Mouse (Mus musculus): ENCODE data around the gene Mc1r. TPM values are rescaled to one million over a fixed set of nuclear protein-coding genes. Genes with fewer than 3 reads are reported as not detected.

Mc1r gene
- total and polyA plus RNA-seq, 3 experiments: 0.04 TPM; not detected in 2

DNA sequence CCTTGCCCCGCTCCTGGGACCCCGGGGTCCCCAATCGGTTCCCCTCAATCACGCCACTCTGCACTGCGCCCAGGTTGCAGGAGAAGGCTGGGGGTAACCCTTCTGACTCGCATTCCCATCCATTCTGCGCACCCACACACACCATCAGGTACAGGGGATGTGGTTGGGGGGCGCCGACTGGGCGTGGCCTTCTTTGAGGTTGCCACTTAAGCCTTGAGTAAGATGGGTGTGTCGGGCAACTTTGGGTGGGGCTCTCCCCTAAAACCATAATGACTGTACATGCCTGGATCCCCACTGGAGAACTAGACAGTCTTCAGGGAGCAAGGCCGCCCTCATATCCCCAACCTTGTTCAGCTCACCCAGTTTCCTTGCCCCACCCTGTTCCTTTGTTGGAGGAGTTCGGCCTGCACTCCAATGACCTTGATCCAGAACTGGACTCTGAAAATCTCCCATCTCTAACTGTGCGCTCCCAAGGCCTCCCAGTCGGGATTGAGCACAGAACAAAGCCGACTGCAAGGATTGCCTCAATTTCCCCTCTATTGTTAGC is 4.9 kb downstream of the Mc1r start:
- no peaks in the 10 kb centered on the region for H3K9me3 ChIP-seq (replicated peaks; ENCODE audit: low read length)
- H3K27ac ChIP-seq (ENCODE audit: insufficient read depth, low read depth): no peak overlapping the region
- peak overlapping the region in 2 of 3 experiments; percentile 36 to 55 for H3K4me3 ChIP-seq (replicated peaks in 1 of 3; ENCODE audit: low read depth in 2 of 3, low read length in 2 of 3, poor library complexity in 1 of 3)
- TF ChIP-seq CHD1 (IDR thresholded peaks at IDR 0.05; ENCODE audit: low read depth, low read length) (no peak), UBTF (IDR thresholded peaks at IDR 0.05; ENCODE audit: low read depth, low read length) (no peak), TBP (conservative IDR thresholded peaks at IDR 0.05; ENCODE audit: low read depth, low read length) (0 out of 2 replicates have a peak, but pooled peaks have one; percentile 0), NELFE (IDR thresholded peaks at IDR 0.05; ENCODE audit: low read depth, low read length) (no peak)
- in situ Hi-C loops (cut with MboI; ENCODE audit: low pct_ligation_motif_present, low pct_unique_long_range_greater_than_20kb, low sequenced_read_pairs) (no loop called here), dilution Hi-C loops (cut with MboI; ENCODE audit: extremely low pct_ligation_motif_present, extremely low pct_unique_long_range_greater_than_20kb, low sequenced_read_pairs) (no loop called here)
- DNase-seq (ENCODE audit: extremely low read depth): no peak
- peak overlapping the region; percentile 95 for H3K4me2 ChIP-seq (ENCODE audit: insufficient read depth, low read depth, poor library complexity, severe bottlenecking)
- H3K27me3 ChIP-seq (replicated peaks): peaks cover 41% of the 10 kb centered on the region
- peaks cover 36 to 64% of the 10 kb centered on the region in 2 experiments for H3K4me1 ChIP-seq (ENCODE audit: control insufficient read depth in 1 of 2, insufficient read depth in 2 of 2)
- H3K9ac ChIP-seq (ENCODE audit: insufficient read depth, low read depth): peak overlapping the region; percentile 16; the same call in 1 of the 2 replicates
- no peaks in the 10 kb centered on the region for H3K79me2 ChIP-seq (replicated peaks; ENCODE audit: control insufficient read depth, extremely low read depth, insufficient read depth, poor library complexity, severe bottlenecking)
- no peaks in the 10 kb centered on the region for H3K36me3 ChIP-seq (replicated peaks in 1 of 2; ENCODE audit: control insufficient read depth in 1 of 2, insufficient read depth in 1 of 2, low read length in 1 of 2)

DNA sequence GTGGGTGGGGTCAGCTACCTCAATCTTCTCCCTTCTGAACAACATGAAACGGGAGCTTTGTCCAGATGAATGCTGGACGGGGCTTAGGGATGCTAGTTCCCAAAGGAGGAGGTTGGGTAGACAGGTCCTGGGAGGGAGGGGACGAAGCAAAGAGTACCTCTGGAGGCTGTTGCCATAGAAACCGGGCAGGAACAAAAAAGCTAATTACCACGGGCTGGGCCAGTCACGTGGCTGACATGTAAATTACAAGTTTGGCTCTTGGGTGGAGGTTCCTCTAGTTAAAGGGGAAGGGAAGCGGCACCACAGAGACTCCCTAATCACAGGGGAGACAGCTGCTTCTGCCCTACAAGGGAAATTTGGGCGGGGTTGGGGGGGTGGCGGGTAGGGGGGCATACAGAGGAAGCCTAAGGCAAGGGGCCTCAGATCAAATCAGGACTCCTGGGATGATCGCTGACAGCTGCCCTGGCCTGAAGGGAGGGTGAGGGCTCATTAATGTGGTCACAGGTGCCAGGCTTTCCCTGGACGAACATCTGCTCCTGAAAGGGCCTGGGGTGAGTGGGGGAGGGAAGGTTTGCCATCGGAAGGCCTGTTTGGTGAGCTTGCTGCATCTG is 5.8 kb downstream of the Mc1r start:
- DNase-seq (ENCODE audit: extremely low read depth): peak; percentile 88
- dilution Hi-C loops (cut with MboI; ENCODE audit: extremely low pct_ligation_motif_present, extremely low pct_unique_long_range_greater_than_20kb, low sequenced_read_pairs): no loop called here
- Histone ChIP-seq H3K36me3 (replicated peaks in 1 of 2; ENCODE audit: control insufficient read depth in 1 of 2, insufficient read depth in 1 of 2, low read length in 1 of 2) (no peaks in the 10 kb centered on the region), H3K27ac (ENCODE audit: insufficient read depth, low read depth) (no peak overlapping the region), H3K27me3 (replicated peaks) (peaks cover 38% of the 10 kb centered on the region), H3K4me3 (replicated peaks in 1 of 3; ENCODE audit: low read depth in 2 of 3, low read length in 2 of 3, poor library complexity in 1 of 3) (peak overlapping the region in 1 of 3 experiments; percentile 15), H3K4me2 (ENCODE audit: insufficient read depth, low read depth, poor library complexity, severe bottlenecking) (peak overlapping the region; percentile 37), H3K9ac (ENCODE audit: insufficient read depth, low read depth) (no peak overlapping the region), H3K9me3 (replicated peaks; ENCODE audit: low read length) (no peaks in the 10 kb centered on the region), H3K4me1 (ENCODE audit: control insufficient read depth in 1 of 2, insufficient read depth in 2 of 2) (peaks cover 35 to 61% of the 10 kb centered on the region in 2 experiments), H3K79me2 (replicated peaks; ENCODE audit: control insufficient read depth, extremely low read depth, insufficient read depth, poor library complexity, severe bottlenecking) (no peaks in the 10 kb centered on the region)
- in situ Hi-C loops (cut with MboI; ENCODE audit: low pct_ligation_motif_present, low pct_unique_long_range_greater_than_20kb, low sequenced_read_pairs): no loop called here
- TF ChIP-seq TCF12 (IDR thresholded peaks at IDR 0.05; ENCODE audit: low read depth, low read length): 0 out of 2 replicates have a peak, but pooled peaks have one; percentile 20
- TF ChIP-seq EP300 (IDR thresholded peaks at IDR 0.05; ENCODE audit: low read length): 0 out of 2 replicates have a peak, but pooled peaks have one; percentile 10
- no peak for TF ChIP-seq CHD1 (IDR thresholded peaks at IDR 0.05; ENCODE audit: low read depth, low read length)
- TF ChIP-seq ZKSCAN1 (IDR thresholded peaks at IDR 0.05; ENCODE audit: borderline replicate concordance, low read depth, low read length): no peak
- no peak for TF ChIP-seq GABPA (IDR thresholded peaks at IDR 0.05; ENCODE audit: insufficient replicate concordance, low read depth, low read length)
- no peak for TF ChIP-seq IRF4 (IDR thresholded peaks at IDR 0.05; ENCODE audit: low read depth, low read length)
- TF ChIP-seq TBP (conservative IDR thresholded peaks at IDR 0.05; ENCODE audit: low read depth, low read length): no peak
- 0 out of 2 replicates have a peak, but pooled peaks have one; percentile 58 for TF ChIP-seq SIN3A (IDR thresholded peaks at IDR 0.05; ENCODE audit: low read length)
- TF ChIP-seq BHLHE40 (IDR thresholded peaks at IDR 0.05; ENCODE audit: low read depth, low read length): peak; percentile 76
- TF ChIP-seq MEF2A (IDR thresholded peaks at IDR 0.05; ENCODE audit: borderline replicate concordance, low read depth, low read length): no peak
- no peak for TF ChIP-seq ZNF384 (IDR thresholded peaks at IDR 0.05; ENCODE audit: low read depth, low read length)
- TF ChIP-seq MAFK (IDR thresholded peaks at IDR 0.05; ENCODE audit: insufficient replicate concordance, low read length): no peak
- no peak for TF ChIP-seq ELF1 (IDR thresholded peaks at IDR 0.05; ENCODE audit: low read depth, low read length)
- peak; percentile 75 for TF ChIP-seq MAX (IDR thresholded peaks at IDR 0.05; ENCODE audit: low read length)
- TF ChIP-seq ETS1 (conservative IDR thresholded peaks at IDR 0.05; ENCODE audit: low read depth, low read length): no peak
- TF ChIP-seq UBTF (IDR thresholded peaks at IDR 0.05; ENCODE audit: low read depth, low read length): no peak
- TF ChIP-seq CHD2 (IDR thresholded peaks at IDR 0.05; ENCODE audit: low read length): no peak
- no peak for TF ChIP-seq POLR2A (IDR thresholded peaks at IDR 0.05; ENCODE audit: low read depth, low read length)
- no peak for TF ChIP-seq POLR2AphosphoS2 (IDR thresholded peaks at IDR 0.05; ENCODE audit: low read depth, low read length)
- TF ChIP-seq NELFE (IDR thresholded peaks at IDR 0.05; ENCODE audit: low read depth, low read length): no peak
- no peak for TF ChIP-seq SMC3 (IDR thresholded peaks at IDR 0.05; ENCODE audit: low read depth, low read length)
- TF ChIP-seq MXI1 (IDR thresholded peaks at IDR 0.05; ENCODE audit: low read depth, low read length): peak; percentile 68
- peak; percentile 85 for TF ChIP-seq USF2 (conservative IDR thresholded peaks at IDR 0.05; ENCODE audit: low read depth, low read length)
- no peak for TF ChIP-seq MAZ (IDR thresholded peaks at IDR 0.05; ENCODE audit: low read depth, low read length)
- TF ChIP-seq PAX5 (IDR thresholded peaks at IDR 0.05; ENCODE audit: low read length): no peak
- no peak for TF ChIP-seq ZMIZ1 (IDR thresholded peaks at IDR 0.05; ENCODE audit: low read depth, low read length)
- no peak for TF ChIP-seq MYC (IDR thresholded peaks at IDR 0.05; ENCODE audit: low read depth, low read length)
- TF ChIP-seq E2F4 (IDR thresholded peaks at IDR 0.05; ENCODE audit: insufficient replicate concordance, low read depth, low read length): no peak
- TF ChIP-seq RAD21 (IDR thresholded peaks at IDR 0.05; ENCODE audit: low read depth, low read length): no peak
- TF ChIP-seq KAT2A (IDR thresholded peaks at IDR 0.05; ENCODE audit: insufficient replicate concordance, low read length): no peak
- no peak for TF ChIP-seq ZC3H11A (IDR thresholded peaks at IDR 0.05; ENCODE audit: low read depth, low read length)
